Mouse (Mus musculus): ENCODE measurements at regions not wholly inside any gene's neighbourhood (a gene's known extent, or its start where the extent isn't known, plus 50 kb on each side); places are given as distances from the start of the nearest gene placed in this dataset.

DNA sequence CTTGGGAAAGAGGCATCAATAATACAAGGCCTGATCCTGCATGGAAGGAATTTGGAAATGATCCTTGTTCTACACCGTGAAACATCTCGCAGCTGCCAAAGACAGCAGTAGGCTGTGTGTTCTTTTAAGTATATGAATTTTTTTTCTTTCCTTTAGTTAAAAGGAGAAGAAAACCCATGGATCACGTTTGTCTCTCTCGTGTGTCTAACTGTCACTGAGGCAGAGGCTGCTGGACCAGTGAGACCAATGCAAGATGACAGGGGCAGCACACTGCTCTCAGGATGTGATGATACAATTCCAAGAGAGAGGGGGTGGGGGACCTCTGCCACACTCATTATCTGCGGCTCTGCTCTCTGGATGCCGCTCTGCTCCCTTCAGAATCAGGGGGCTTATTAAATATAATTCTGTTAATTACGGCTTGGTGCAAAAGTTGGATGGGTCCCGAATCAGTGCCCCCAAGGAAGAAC, 379.4 kb upstream of the Noct start:
- no peak for TF ChIP-seq GATA1 (IDR thresholded peaks at IDR 0.05; ENCODE audit: low read length)
- no peak for TF ChIP-seq TAL1 (IDR thresholded peaks at IDR 0.05; ENCODE audit: low read length)

Data from erythroblast, embryonic 14.5 days (primary cell).